Mouse (Mus musculus): ENCODE results near the gene Cd47. TPM values are rescaled to one million over a fixed set of nuclear protein-coding genes. Genes with fewer than 3 reads are reported as not detected.

The Cd47 gene
- polyA plus RNA-seq, 1 experiment from 2014 or later = 98.2 TPM

DNA sequence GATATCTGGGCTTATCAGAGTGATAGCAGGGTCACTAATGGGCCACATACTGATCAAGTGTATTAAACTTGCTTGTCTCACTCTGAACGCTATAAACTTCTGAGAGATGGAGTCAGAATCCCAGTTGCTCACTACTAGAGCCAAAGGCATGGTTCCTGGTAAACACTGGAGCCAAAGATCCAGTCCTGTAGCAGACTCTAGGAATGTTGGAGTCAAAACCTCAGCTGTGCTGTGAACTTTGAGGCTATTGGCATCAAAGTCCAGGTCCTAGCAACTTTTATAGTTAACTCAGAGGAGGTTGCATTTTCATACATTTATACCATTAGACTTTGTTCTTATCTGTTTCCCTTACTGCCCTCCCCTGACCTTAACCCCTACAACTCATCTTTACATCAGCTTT lies 74.2 kb downstream of the Cd47 start:
- Histone ChIP-seq H3K4me1 (replicated peaks; ENCODE audit: control insufficient read depth, insufficient read depth, low read length) (peaks cover 6% of the 10 kb centered on the region; the same call in 1 of the 2 replicates), H3K27me3 (replicated peaks; ENCODE audit: control insufficient read depth, insufficient read depth, low read length) (no peaks in the 10 kb centered on the region), H3K27ac (ENCODE audit: low read depth, low read length) (no peak overlapping the region), H3K9me3 (ENCODE audit: control insufficient read depth) (no peaks in the 10 kb centered on the region), H3K9ac (ENCODE audit: low read depth, low read length) (no peak overlapping the region), H3K4me2 (replicated peaks; ENCODE audit: low read depth) (peak overlapping the region; percentile 25), H3K36me3 (ENCODE audit: control insufficient read depth, insufficient read depth) (no peaks in the 10 kb centered on the region), H3K4me3 (ENCODE audit: low read depth, low read length) (no peak overlapping the region)
- 35% methylated on average over 1 of the region's 1 CpGs for WGBS
- no peak for TF ChIP-seq CTCF (IDR thresholded peaks at IDR 0.05; ENCODE audit: low read depth)
- peak; percentile 87 for ATAC-seq

DNA sequence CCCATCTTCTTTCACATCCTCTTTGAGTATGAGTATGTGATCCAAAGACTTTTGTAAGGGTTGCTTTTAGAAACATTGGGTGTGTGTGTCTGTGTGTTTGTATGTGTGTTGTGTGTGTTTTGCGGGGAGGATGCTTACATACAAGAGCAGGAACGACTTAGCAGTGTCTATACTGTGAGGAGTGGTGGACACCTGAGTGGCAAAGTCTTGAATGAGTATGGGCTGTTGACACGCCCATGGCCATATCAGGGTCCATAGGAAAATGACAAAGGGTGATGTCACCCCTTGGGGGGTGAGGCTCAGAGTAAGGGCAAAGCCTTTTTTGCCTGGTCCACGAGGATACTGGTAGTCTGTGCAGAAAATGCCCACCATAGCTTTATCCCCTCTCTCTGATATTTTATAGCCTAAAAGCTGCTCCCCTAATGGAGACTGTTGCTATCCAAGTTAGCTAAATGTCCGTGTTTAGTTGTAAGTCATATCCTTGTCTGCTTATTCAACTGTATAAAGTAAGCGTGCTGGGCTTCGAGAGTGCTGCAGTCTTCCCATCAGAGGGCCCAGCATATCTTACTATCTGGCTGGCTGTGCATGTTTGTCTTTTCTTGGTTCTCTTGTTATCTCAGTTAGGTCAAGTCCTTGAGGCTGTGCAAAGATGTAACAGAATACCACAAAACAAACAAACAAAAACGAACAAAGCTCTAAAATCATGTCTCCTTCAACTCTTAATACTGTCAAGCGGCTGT lies 76.1 kb downstream of the Cd47 start:
- Histone ChIP-seq H3K27ac (ENCODE audit: low read depth, low read length) (no peak overlapping the region), H3K4me3 (ENCODE audit: low read depth, low read length) (no peak overlapping the region), H3K9ac (ENCODE audit: low read depth, low read length) (no peak overlapping the region), H3K4me2 (replicated peaks; ENCODE audit: low read depth) (no peak overlapping the region), H3K27me3 (replicated peaks; ENCODE audit: control insufficient read depth, insufficient read depth, low read length) (no peaks in the 10 kb centered on the region), H3K4me1 (replicated peaks; ENCODE audit: control insufficient read depth, insufficient read depth, low read length) (peaks cover 6% of the 10 kb centered on the region; the same call in 1 of the 2 replicates), H3K9me3 (ENCODE audit: control insufficient read depth) (no peaks in the 10 kb centered on the region), H3K36me3 (ENCODE audit: control insufficient read depth, insufficient read depth) (no peaks in the 10 kb centered on the region)
- TF ChIP-seq CTCF (IDR thresholded peaks at IDR 0.05; ENCODE audit: low read depth) = no peak
- no peak for ATAC-seq
- WGBS = 61% methylated on average over 9 of the region's 9 CpGs

DNA sequence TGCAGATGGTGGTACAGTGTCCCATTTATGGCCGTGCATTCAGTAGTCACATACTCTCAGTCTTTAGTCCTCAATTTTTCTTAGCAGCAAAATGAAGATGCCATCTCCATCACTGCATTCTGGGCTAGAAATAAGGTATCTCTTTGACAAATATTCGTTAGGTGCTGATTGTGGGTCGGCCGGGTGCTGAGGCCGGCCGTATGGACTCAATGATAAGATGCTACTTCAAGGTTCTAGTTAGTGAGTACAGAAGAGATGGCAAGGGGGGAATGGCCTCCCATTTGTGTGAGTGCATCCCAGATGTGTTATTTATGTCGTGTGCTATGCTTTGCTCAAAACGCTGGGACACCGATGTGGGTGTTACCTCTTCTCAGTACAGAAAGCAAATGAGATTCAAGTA lies 76.9 kb downstream of the Cd47 start:
- Histone ChIP-seq H3K9ac (ENCODE audit: low read depth, low read length) (no peak overlapping the region), H3K4me3 (ENCODE audit: low read depth, low read length) (no peak overlapping the region), H3K27ac (ENCODE audit: low read depth, low read length) (no peak overlapping the region), H3K9me3 (ENCODE audit: control insufficient read depth) (no peaks in the 10 kb centered on the region), H3K4me1 (replicated peaks; ENCODE audit: control insufficient read depth, insufficient read depth, low read length) (peaks cover 6% of the 10 kb centered on the region; the same call in 1 of the 2 replicates), H3K27me3 (replicated peaks; ENCODE audit: control insufficient read depth, insufficient read depth, low read length) (no peaks in the 10 kb centered on the region), H3K4me2 (replicated peaks; ENCODE audit: low read depth) (no peak overlapping the region), H3K36me3 (ENCODE audit: control insufficient read depth, insufficient read depth) (no peaks in the 10 kb centered on the region)
- 91% methylated on average over 9 of the region's 9 CpGs for WGBS
- TF ChIP-seq CTCF (IDR thresholded peaks at IDR 0.05; ENCODE audit: low read depth) = no peak
- no peak for ATAC-seq

DNA sequence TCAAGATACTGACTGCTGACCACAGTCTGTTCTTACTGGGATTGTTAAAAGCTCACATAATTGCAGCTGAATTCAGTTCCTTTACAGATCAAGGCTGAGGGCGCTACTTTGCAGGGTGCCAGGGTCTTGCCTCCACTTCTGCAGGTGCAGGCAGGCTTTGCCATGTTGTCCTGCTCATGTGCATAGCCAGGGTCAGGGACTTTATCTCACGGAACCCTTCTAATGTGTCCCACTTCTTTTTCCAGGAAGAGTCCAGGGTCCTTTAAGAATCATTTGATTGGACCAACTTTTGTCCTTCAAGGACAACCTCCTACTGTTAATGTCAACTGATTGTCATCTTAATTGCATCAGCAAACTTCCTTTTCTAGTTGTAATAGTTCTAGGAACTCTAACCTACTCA lies 77.7 kb downstream of the Cd47 start:
- Histone ChIP-seq H3K27ac (ENCODE audit: low read depth, low read length) (no peak overlapping the region), H3K9me3 (ENCODE audit: control insufficient read depth) (no peaks in the 10 kb centered on the region), H3K9ac (ENCODE audit: low read depth, low read length) (no peak overlapping the region), H3K4me1 (replicated peaks; ENCODE audit: control insufficient read depth, insufficient read depth, low read length) (peaks cover 6% of the 10 kb centered on the region; the same call in 1 of the 2 replicates), H3K27me3 (replicated peaks; ENCODE audit: control insufficient read depth, insufficient read depth, low read length) (no peaks in the 10 kb centered on the region), H3K36me3 (ENCODE audit: control insufficient read depth, insufficient read depth) (no peaks in the 10 kb centered on the region), H3K4me3 (ENCODE audit: low read depth, low read length) (no peak overlapping the region), H3K4me2 (replicated peaks; ENCODE audit: low read depth) (no peak overlapping the region)
- 65% methylated on average over 2 of the region's 2 CpGs for WGBS
- TF ChIP-seq CTCF (IDR thresholded peaks at IDR 0.05; ENCODE audit: low read depth) = no peak
- ATAC-seq = no peak

DNA sequence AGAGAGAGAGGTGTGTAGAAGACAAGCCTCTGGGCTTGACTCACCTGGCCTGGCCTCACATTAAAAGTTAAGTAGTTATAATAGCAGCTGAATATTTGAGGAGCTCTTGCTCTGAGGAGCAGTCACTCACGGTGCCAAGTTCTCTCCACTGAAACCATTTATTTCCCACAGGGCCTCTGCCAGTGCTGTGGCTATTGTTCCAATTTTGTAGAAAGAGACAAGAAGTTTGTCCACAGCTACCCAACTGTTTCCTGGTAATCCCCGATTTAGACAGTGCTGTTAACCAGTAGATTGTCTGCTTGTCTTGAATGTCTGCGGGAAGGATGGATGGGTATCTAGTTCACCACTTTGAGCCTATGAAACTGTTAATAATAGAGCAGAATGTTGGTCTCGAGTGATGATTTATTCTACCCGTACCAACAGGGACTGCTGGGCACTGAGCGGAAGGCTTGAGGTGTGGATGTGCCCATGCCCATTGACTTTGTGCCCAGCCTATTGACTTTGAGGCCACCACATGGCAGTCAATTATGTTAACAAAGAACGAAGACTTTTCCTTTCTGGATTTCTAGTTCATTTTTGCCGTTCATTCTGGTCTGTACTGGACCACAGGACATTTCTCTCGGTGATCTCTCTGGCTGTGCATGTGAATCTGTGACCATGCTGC lies 86.2 kb downstream of the Cd47 start:
- Histone ChIP-seq H3K36me3 (ENCODE audit: control insufficient read depth, insufficient read depth) (peaks cover 8% of the 10 kb centered on the region; the same call in 1 of the 2 replicates), H3K4me3 (ENCODE audit: low read depth, low read length) (no peak overlapping the region), H3K27ac (ENCODE audit: low read depth, low read length) (no peak overlapping the region), H3K9me3 (ENCODE audit: control insufficient read depth) (no peaks in the 10 kb centered on the region), H3K4me1 (replicated peaks; ENCODE audit: control insufficient read depth, insufficient read depth, low read length) (no peaks in the 10 kb centered on the region), H3K4me2 (replicated peaks; ENCODE audit: low read depth) (no peak overlapping the region), H3K27me3 (replicated peaks; ENCODE audit: control insufficient read depth, insufficient read depth, low read length) (no peaks in the 10 kb centered on the region), H3K9ac (ENCODE audit: low read depth, low read length) (no peak overlapping the region)
- WGBS = 93% methylated on average over 9 of the region's 9 CpGs
- no peak for ATAC-seq
- no peak for TF ChIP-seq CTCF (IDR thresholded peaks at IDR 0.05; ENCODE audit: low read depth)

DNA sequence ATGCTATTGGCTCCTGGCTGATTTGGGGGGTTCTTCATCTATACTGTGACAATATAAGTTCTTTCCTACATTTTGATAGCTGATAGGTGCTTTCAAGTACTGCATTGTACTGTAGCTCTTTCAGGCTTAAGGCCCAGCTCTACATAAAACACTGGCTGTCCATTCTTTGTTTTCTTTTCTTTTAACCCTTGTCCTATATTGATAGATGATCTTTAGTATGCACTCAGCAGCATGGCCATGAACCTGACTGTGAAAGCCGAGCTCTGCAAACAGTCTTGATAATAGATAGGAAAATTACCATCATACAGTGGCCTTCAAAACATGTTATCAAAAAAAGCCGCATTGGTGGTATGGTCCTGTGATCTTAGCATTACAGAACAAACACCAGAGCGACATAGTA lies 87.0 kb downstream of the Cd47 start:
- peaks cover 8% of the 10 kb centered on the region; the same call in 1 of the 2 replicates for H3K36me3 ChIP-seq (ENCODE audit: control insufficient read depth, insufficient read depth)
- no peak for TF ChIP-seq CTCF (IDR thresholded peaks at IDR 0.05; ENCODE audit: low read depth)
- H3K4me3 ChIP-seq (ENCODE audit: low read depth, low read length) = no peak overlapping the region
- no peak overlapping the region for H3K4me2 ChIP-seq (replicated peaks; ENCODE audit: low read depth)
- no peak overlapping the region for H3K27ac ChIP-seq (ENCODE audit: low read depth, low read length)
- no peaks in the 10 kb centered on the region for H3K27me3 ChIP-seq (replicated peaks; ENCODE audit: control insufficient read depth, insufficient read depth, low read length)
- ATAC-seq = no peak
- no peak overlapping the region for H3K9ac ChIP-seq (ENCODE audit: low read depth, low read length)
- H3K9me3 ChIP-seq (ENCODE audit: control insufficient read depth) = no peaks in the 10 kb centered on the region
- WGBS = 46% methylated on average over 3 of the region's 3 CpGs
- no peaks in the 10 kb centered on the region for H3K4me1 ChIP-seq (replicated peaks; ENCODE audit: control insufficient read depth, insufficient read depth, low read length)
